In the genomic region with DNA sequence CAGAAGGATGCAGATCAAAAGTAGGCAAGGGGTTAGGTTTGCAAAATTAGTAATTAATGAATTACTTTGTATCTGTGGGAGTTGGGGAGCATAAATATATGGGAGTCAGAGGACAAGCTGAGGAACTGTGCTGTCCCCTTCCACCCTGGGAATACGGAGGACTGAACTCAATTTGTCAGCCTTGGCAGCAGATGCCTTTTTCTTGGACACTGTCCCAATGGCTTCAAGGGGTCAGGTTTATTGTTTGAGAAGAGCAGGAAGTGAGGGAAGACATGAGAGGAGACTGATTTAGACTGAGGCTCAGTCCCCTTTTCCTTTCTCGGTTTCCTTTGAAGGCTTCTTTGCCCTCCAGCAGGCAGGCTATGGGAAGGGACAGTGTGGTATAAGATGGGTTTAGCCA, we compare ENCODE assay signal across 23 mouse cellular contexts. TPM values are rescaled to one million over a fixed set of nuclear protein-coding genes. Genes with fewer than 3 reads are reported as not detected.
DNase-seq lines count a peak whose midpoint lies in the region; ATAC-seq and TF ChIP-seq lines count a peak whose summit lies in the region.
"Had no signal": no experiment of that assay in that cellular context is flagged by ENCODE, and none has a peak within 500 bp of the region (broad histone marks: within the 10 kb centered on the region; RNA-seq: fewer than 3 reads in every experiment).

No protein-coding gene starts in this region.

- no peaks in the 10 kb centered on the region for H3K79me2 ChIP-seq in liver, adult 2 months (ENCODE audit: control insufficient read depth, insufficient read depth, low read length)

- H3K4me1 ChIP-seq in heart, embryonic 13.5 days = peaks cover 40% of the 10 kb centered on the region
- H3K4me1 ChIP-seq in liver, adult 2 months (ENCODE audit: control insufficient read depth, insufficient read depth, low read length) = no peaks in the 10 kb centered on the region
- H3K4me1 ChIP-seq in hindbrain, embryonic 14.5 days (replicated peaks; ENCODE audit: control insufficient read depth, insufficient read depth, low read length) = no peaks in the 10 kb centered on the region
- H3K4me1 ChIP-seq: embryonic facial prominence, embryonic 12.5 days; hindbrain, embryonic 12.5 days had no signal

- peak overlapping the region; percentile 14; the same call in 1 of the 2 replicates for H3K9ac ChIP-seq in heart, embryonic 13.5 days
- H3K9ac ChIP-seq in liver, adult 2 months (ENCODE audit: low read depth, low read length) = no peak overlapping the region
- H3K9ac ChIP-seq in hindbrain, embryonic 14.5 days = no peak overlapping the region
- H3K9ac ChIP-seq: embryonic facial prominence, embryonic 12.5 days; forebrain, embryonic 15.5 days; hindbrain, embryonic 12.5 days; liver, embryonic 14.5 days; lung, embryonic 15.5 days had no signal

- H3K27me3 ChIP-seq in heart, embryonic 13.5 days (replicated peaks) = no peaks in the 10 kb centered on the region
- H3K27me3 ChIP-seq in liver, adult 2 months (ENCODE audit: control insufficient read depth, insufficient read depth, low read length) = no peaks in the 10 kb centered on the region
- peaks cover 5% of the 10 kb centered on the region for H3K27me3 ChIP-seq in hindbrain, embryonic 14.5 days (ENCODE audit: control insufficient read depth, insufficient read depth, low read length)
- H3K27me3 ChIP-seq: forebrain, embryonic 15.5 days; lung, embryonic 15.5 days; Patski had no signal

- 31% methylated on average over 2 of the region's 2 CpGs for WGBS in heart, embryonic 13.5 days
- 33% methylated on average over 2 of the region's 2 CpGs for WGBS in liver, adult 2 months
- WGBS in hindbrain, embryonic 14.5 days = 76% methylated on average over 2 of the region's 2 CpGs

- H3K36me3 ChIP-seq in heart, embryonic 13.5 days = no peaks in the 10 kb centered on the region
- H3K36me3 ChIP-seq in liver, adult 2 months (ENCODE audit: control insufficient read depth, insufficient read depth, low read length) = no peaks in the 10 kb centered on the region
- no peaks in the 10 kb centered on the region for H3K36me3 ChIP-seq in hindbrain, embryonic 14.5 days (replicated peaks; ENCODE audit: control insufficient read depth, insufficient read depth)
- H3K36me3 ChIP-seq: embryonic facial prominence, embryonic 12.5 days; forebrain, embryonic 15.5 days; hindbrain, embryonic 12.5 days; lung, embryonic 15.5 days had no signal

- peak overlapping the region; percentile 39 for H3K27ac ChIP-seq in heart, embryonic 13.5 days (replicated peaks)
- no peak overlapping the region for H3K27ac ChIP-seq in liver, adult 2 months (replicated peaks; ENCODE audit: insufficient read depth, low read depth, low read length)
- H3K27ac ChIP-seq in hindbrain, embryonic 14.5 days = no peak overlapping the region
- H3K27ac ChIP-seq: embryonic facial prominence, embryonic 12.5 days; forebrain, embryonic 15.5 days; hindbrain, embryonic 12.5 days; layer of hippocampus, adult 2 months; liver, embryonic 14.5 days; lung, embryonic 15.5 days had no signal

- no peaks in the 10 kb centered on the region for H3K9me3 ChIP-seq in heart, embryonic 13.5 days
- no peaks in the 10 kb centered on the region for H3K9me3 ChIP-seq in hindbrain, embryonic 14.5 days (ENCODE audit: control insufficient read depth, low read length)
- H3K9me3 ChIP-seq: embryonic facial prominence, embryonic 12.5 days; forebrain, embryonic 15.5 days; hindbrain, embryonic 12.5 days; lung, embryonic 15.5 days had no signal

- no peak for TF ChIP-seq POLR2A in liver, adult 2 months (IDR thresholded peaks at IDR 0.05; ENCODE audit: extremely low read depth, insufficient read depth, low read length)

- peak; percentile 38 to 39 for DNase-seq in cerebellum, postnatal 14 days
- no peak for DNase-seq in cerebellum, postnatal 25 days
- DNase-seq in heart, adult 9 months (ENCODE audit: low spot score in 2 of 2) = no peak
- DNase-seq in liver, adult 2 months (ENCODE audit: extremely low read depth, low read depth, low spot score) = peak; percentile 28
- DNase-seq in liver = no peak
- no peak for DNase-seq in hindbrain, embryonic 14.5 days (ENCODE audit: low spot score)
- DNase-seq: adrenal gland, postnatal 25 days; cerebellum, adult 18-20 months; embryo, embryonic 11 days; heart, postnatal 36 days; kidney, adult 9 months; midbrain, embryonic 14.5 days; thymus, adult 2 months; thymus, postnatal 36 days had no signal

- H3K4me2 ChIP-seq in heart, embryonic 13.5 days = no peak overlapping the region
- H3K4me2 ChIP-seq in hindbrain, embryonic 14.5 days (replicated peaks) = no peak overlapping the region
- H3K4me2 ChIP-seq: embryonic facial prominence, embryonic 12.5 days; forebrain, embryonic 15.5 days; hindbrain, embryonic 12.5 days; lung, embryonic 15.5 days had no signal

- ATAC-seq in heart, embryonic 13.5 days (ENCODE audit: extremely low read depth, insufficient number of reproducible peaks, low FRiP score, low TSS enrichment) = no peak
- no peak for ATAC-seq in hindbrain, embryonic 14.5 days (ENCODE audit: low FRiP score)
- ATAC-seq: forebrain, embryonic 15.5 days; intestine, embryonic 16.5 days; Patski had no signal

- TF ChIP-seq CTCF in liver, adult 2 months (IDR thresholded peaks at IDR 0.05; ENCODE audit: low read depth, low read length) = no peak

- no peak overlapping the region for H3K4me3 ChIP-seq in heart, embryonic 13.5 days
- H3K4me3 ChIP-seq in liver, adult 2 months (ENCODE audit: insufficient read depth, low read depth, low read length) = no peak overlapping the region
- H3K4me3 ChIP-seq in hindbrain, embryonic 14.5 days (replicated peaks; ENCODE audit: low read length) = no peak overlapping the region
- H3K4me3 ChIP-seq: embryonic facial prominence, embryonic 12.5 days; forebrain, embryonic 15.5 days; hindbrain, embryonic 12.5 days; layer of hippocampus, adult 2 months; lung, embryonic 15.5 days had no signal

RNA-seq across cellular contexts. Expression of a gene that starts 22.1 kb away (rescaled TPM):
- 2,381 and 2,697 TPM in 2 replicates for polyA plus RNA-seq in heart, embryonic 13.5 days (2015; fragmentation: Nextera tagmentation; extraction: Ambion mirVana)
- total RNA-seq in liver, adult 2 months (2014; rRNA removed) = 0.65 and 0.67 TPM in 2 replicates
- 0.45 and 0.72 TPM in 2 replicates for polyA plus RNA-seq in liver, adult 2 months (2012; rRNA removed)
- 2.4 and 3.0 TPM in 2 replicates for polyA plus RNA-seq in hindbrain, embryonic 14.5 days (2014; fragmentation: Nextera tagmentation; extraction: Ambion mirVana)

RNA-seq across cellular contexts. Expression of a gene that starts 22.1 kb away (rescaled TPM):
- polyA plus RNA-seq in heart, embryonic 13.5 days (2015; fragmentation: Nextera tagmentation; extraction: Ambion mirVana) = 31.7 TPM in 2 replicates
- total RNA-seq in liver, adult 2 months (2014; rRNA removed) = 12.9 and 13.3 TPM in 2 replicates
- polyA plus RNA-seq in liver, adult 2 months (2012; rRNA removed) = 2.6 and 2.9 TPM in 2 replicates
- 44.4 and 46.9 TPM in 2 replicates for polyA plus RNA-seq in hindbrain, embryonic 14.5 days (2014; fragmentation: Nextera tagmentation; extraction: Ambion mirVana)

RNA-seq across cellular contexts. Expression of a gene that starts 35.2 kb away (rescaled TPM):
- polyA plus RNA-seq in heart, embryonic 13.5 days (2015; fragmentation: Nextera tagmentation; extraction: Ambion mirVana) = 5.0 and 5.1 TPM in 2 replicates
- 2.1 and 3.7 TPM in 2 replicates for total RNA-seq in liver, adult 2 months (2014; rRNA removed)
- 1.5 TPM in 2 replicates for polyA plus RNA-seq in liver, adult 2 months (2012; rRNA removed)
- polyA plus RNA-seq in hindbrain, embryonic 14.5 days (2014; fragmentation: Nextera tagmentation; extraction: Ambion mirVana) = 0.43 and 0.68 TPM in 2 replicates

Comparison
In these comparisons a context has a peak if more than half of its experiments do, and no peak if none do; other contexts are left out.
1. DNase-seq: peak in cerebellum, postnatal 14 days (2 of 2) and liver, adult 2 months (single experiment); none in cerebellum, postnatal 25 days (0 of 2), heart, adult 9 months (0 of 2), liver (single experiment) and hindbrain, embryonic 14.5 days (single experiment).
2. RNA of a gene that starts 22.1 kb away (polyA plus RNA-seq): 2,381 to 2,697 TPM in heart, embryonic 13.5 days; 2.4 to 3.0 TPM in hindbrain, embryonic 14.5 days and 0.45 to 0.72 TPM in liver, adult 2 months; every median in the first group is over 100 times any median in the second.